Mouse (Mus musculus) hindbrain, embryonic 16.5 days (tissue): ENCODE measurements around the gene Zfp951. TPM values are rescaled to one million over a fixed set of nuclear protein-coding genes. Genes with fewer than 3 reads are reported as not detected.
"Not testable (repeated sequence)": the region's sequence is repeated elsewhere in the genome, so short reads cannot be mapped to it uniquely, and the experiment has no call there.

Experiments
- ATAC-seq: fragments of 200-750 bp; cut with Nextera tagmentation; 2 replicates; pipeline ENCODE4 v1.8.0; 2017; ENCODE audit warnings: moderate TSS enrichment, moderate library complexity
- H3K27ac ChIP-seq: fragments of 300-500 bp; sonication (generic); 2 replicates; pipeline ENCODE4 v1.5.1; 2014; ENCODE audit warnings: low read depth, mild to moderate bottlenecking, control low read depth, low read length, moderate library complexity
- H3K27me3 ChIP-seq: fragments of 300-500 bp; sonication (generic); replicated peaks from 2 replicates; pipeline ENCODE4 v1.6.1; 2014; ENCODE audit warnings: low read length; ENCODE audit not compliant: control insufficient read depth, insufficient read depth
- H3K36me3 ChIP-seq: fragments of 300-500 bp; sonication (generic); 2 replicates; pipeline ENCODE4 v1.6.1; 2014; ENCODE audit warnings: mild to moderate bottlenecking, low read length, moderate library complexity, mixed read lengths; ENCODE audit not compliant: control insufficient read depth, insufficient read depth
- H3K4me1 ChIP-seq: fragments of 300-500 bp; sonication (generic); 2 replicates; pipeline ENCODE4 v1.6.1; 2014; ENCODE audit warnings: low read depth, low read length; ENCODE audit not compliant: control insufficient read depth, insufficient read depth
- H3K4me2 ChIP-seq: fragments of 300-500 bp; sonication (generic); 2 replicates; pipeline ENCODE4 v1.6.1; 2014; ENCODE audit warnings: mild to moderate bottlenecking, low read length, control low read depth, moderate library complexity
- H3K4me3 ChIP-seq: fragments of 300-500 bp; sonication (generic); 2 replicates; pipeline ENCODE4 v1.5.1; 2014; ENCODE audit warnings: mild to moderate bottlenecking, low read length, control low read depth, moderate library complexity
- H3K9ac ChIP-seq: fragments of 300-500 bp; sonication (generic); 2 replicates; pipeline ENCODE4 v1.6.1; 2014; ENCODE audit warnings: low read depth, mild to moderate bottlenecking, control low read depth, low read length, moderate library complexity
- H3K9me3 ChIP-seq: fragments of 300-500 bp; sonication (generic); 2 replicates; pipeline ENCODE4 v1.6.1; 2014; ENCODE audit warnings: mild to moderate bottlenecking, low read length, moderate library complexity; ENCODE audit not compliant: control insufficient read depth
- WGBS: fragments of 180-500 bp; shearing (Covaris S2); extraction: QIAGEN DNeasy Blood & Tissue Kit; methylation state at CpG from one replicate; pipeline ENCODE4 v1.1.7; 2014; 5-methylcytosine and 5-hydroxymethylcytosine counted together
- polyA plus RNA-seq: library from polyadenylated mRNA; unstranded; fragments of >200 nt; fragmentation: Nextera tagmentation; extraction: Ambion mirVana; gene quantifications from 2 replicates; pipeline ENCODE4 v1.2.1, GENCODE M21; 2015

The Zfp951 gene
- 3.7 and 4.3 TPM in 2 replicates for polyA plus RNA-seq

DNA sequence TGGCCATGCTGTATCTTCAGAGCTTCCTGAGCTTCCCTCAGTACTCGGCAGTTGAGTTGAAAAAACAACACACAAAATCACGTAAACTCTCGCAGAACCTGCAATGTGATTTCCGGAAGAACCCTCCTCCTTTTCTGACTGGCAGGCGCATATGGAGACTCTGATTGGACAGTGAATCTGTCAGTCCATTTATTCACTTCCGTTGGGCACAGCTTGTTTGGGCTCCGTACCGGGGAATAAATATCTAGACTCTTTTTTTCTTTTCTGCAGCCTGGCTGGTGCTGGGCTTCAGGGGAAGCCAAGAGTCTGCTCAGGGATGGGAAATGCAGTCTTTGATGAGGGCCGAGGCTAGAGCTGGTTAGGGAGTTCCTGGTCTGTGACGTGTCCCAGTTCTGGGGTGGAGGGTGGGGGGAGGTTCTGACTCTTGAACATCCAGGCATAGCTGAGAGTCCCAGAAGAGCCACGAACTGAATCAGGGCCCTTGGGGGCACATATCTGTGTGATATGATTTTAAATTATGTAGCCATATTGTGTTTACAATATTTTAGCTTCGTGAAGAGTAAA is at the start of gene Zfp951:
Gene Zfp951, minus strand, starts transcription at position 109 of the 564 bp plus-strand sequence.
- H3K36me3 ChIP-seq, H3K9ac ChIP-seq, H3K27me3 ChIP-seq, H3K4me1 ChIP-seq, H3K9me3 ChIP-seq, H3K27ac ChIP-seq: not testable (repeated sequence)
- peak within 1 kb of the TSS; percentile 28 for H3K4me3 ChIP-seq
- peak; percentile 99 for ATAC-seq
- H3K4me2 ChIP-seq, result peak within 1 kb of the TSS; percentile 25
- WGBS, result 47% methylated on average over 11 of the region's 12 CpGs

- WGBS, result 94% methylated on average over 5 of the region's 5 CpGs
- H3K4me3 ChIP-seq, H3K27ac ChIP-seq, H3K27me3 ChIP-seq, H3K9ac ChIP-seq, H3K4me1 ChIP-seq, H3K36me3 ChIP-seq, H3K9me3 ChIP-seq, H3K4me2 ChIP-seq, ATAC-seq: not testable (repeated sequence)
Measured at GRCm38 (mm10) chr5:104906556-104906955, 46.7 kb upstream of the Zfp951 start.

DNA sequence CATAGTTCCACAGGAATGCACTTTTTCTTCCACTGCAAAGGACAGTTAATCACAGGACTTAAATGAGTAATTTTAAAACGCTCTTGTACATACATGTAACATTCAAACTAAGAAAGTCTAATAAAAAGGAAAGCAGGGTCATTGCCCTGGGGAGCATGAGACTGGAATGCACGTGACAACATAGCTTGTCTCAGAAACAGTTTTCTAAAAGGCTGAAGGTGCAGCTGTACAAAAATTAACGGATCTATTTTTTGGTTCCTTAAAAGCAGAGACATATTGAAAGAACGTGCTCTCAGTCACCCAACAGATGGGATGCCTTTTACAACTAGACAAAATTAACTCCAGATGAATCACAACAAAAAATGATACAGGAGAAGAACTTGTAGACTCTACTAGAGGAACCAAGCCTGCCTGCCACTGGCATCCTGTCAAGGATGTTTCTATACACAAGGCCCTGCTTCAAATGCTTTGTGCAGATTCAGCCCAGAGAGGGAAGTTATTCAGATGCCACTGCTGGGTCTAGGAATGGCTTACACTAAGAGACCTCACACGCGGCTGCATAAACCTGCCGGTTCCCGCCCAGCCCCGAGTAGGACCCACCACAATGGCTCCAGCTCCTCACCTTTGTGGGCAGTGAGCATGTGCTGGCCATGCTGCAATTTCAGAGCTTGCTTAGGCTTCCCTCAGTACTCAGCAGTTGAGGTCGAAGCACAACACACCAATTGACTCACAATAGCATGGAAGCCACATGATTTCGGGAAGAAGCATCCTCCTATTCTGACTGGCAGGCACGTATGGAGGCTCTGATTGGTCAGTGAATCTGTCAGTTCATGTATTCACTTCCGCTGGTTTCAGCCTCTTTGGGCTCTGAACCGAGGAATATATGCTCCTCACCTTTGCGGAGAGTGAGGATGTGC is 567 bp downstream of the Zfp951 start:
- H3K4me1 ChIP-seq, H3K9me3 ChIP-seq, H3K27ac ChIP-seq, H3K9ac ChIP-seq, H3K27me3 ChIP-seq, H3K36me3 ChIP-seq: not testable (repeated sequence)
- 48% methylated on average over 10 of the region's 15 CpGs for WGBS
- peak; percentile 94 for ATAC-seq
- H3K4me3 ChIP-seq, result peak overlapping the region; percentile 28
- H3K4me2 ChIP-seq, result peak overlapping the region; percentile 25

DNA sequence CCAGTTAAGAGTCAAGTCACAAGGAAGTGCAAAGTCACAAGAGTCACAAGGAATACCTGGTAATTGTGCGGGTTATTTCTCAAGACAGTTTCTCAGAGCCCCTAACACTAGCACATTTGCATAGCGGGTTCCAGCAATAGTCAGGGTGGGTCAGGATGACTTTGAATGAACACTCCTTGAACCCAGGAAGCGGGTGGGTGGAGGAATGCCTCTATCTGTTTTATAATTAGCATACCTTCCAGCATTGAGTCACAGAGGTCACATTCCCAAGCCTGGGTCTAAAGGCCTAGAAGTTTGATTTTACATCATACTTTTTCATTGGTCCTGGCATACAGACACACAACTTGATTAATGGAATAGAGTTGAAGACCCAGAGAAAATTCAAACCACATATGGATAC is 5.3 kb downstream of the Zfp951 start:
- H3K9ac ChIP-seq, H3K4me3 ChIP-seq, H3K4me1 ChIP-seq, ATAC-seq, H3K27me3 ChIP-seq, H3K27ac ChIP-seq, H3K36me3 ChIP-seq, H3K4me2 ChIP-seq, H3K9me3 ChIP-seq: not testable (repeated sequence)
- WGBS, result 92% methylated on average over 3 of the region's 3 CpGs

DNA sequence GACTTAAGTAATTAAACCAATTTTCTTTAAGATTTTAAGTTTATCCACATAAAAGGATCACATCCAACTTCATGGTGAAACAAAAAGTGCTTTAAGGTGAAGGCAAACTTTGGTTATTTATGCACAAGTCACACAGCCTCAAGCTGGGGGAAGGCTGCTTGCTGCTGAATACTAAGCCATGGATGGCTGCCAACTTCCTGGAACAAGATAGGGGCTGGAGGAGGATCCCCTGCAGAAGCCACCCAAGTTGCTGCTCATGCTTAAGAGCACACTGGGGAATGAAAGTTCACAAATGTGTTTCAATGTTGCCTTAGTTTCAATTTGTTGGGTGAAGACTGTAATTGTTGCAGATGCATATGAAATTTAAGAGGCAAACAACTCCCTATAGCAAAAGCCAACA is 26.5 kb downstream of the Zfp951 start:
- no peak for ATAC-seq
- Histone ChIP-seq H3K27me3 (no peaks in the 10 kb centered on the region), H3K36me3 (no peaks in the 10 kb centered on the region), H3K4me2 (no peak overlapping the region), H3K9ac (no peak overlapping the region), H3K9me3 (peaks cover 32% of the 10 kb centered on the region), H3K4me3 (no peak overlapping the region), H3K4me1 (no peaks in the 10 kb centered on the region), H3K27ac (no peak overlapping the region)

- ATAC-seq, result no peak
- Histone ChIP-seq H3K4me2 (no peak overlapping the region), H3K36me3 (no peaks in the 10 kb centered on the region), H3K9me3 (peaks cover 35% of the 10 kb centered on the region), H3K27me3 (no peaks in the 10 kb centered on the region), H3K9ac (no peak overlapping the region), H3K4me3 (no peak overlapping the region), H3K27ac (no peak overlapping the region), H3K4me1 (no peaks in the 10 kb centered on the region)
- 83% methylated on average over 1 of the region's 1 CpGs for WGBS
Measured at GRCm38 (mm10) chr5:104829611-104830010, 30.3 kb downstream of the Zfp951 start.

DNA sequence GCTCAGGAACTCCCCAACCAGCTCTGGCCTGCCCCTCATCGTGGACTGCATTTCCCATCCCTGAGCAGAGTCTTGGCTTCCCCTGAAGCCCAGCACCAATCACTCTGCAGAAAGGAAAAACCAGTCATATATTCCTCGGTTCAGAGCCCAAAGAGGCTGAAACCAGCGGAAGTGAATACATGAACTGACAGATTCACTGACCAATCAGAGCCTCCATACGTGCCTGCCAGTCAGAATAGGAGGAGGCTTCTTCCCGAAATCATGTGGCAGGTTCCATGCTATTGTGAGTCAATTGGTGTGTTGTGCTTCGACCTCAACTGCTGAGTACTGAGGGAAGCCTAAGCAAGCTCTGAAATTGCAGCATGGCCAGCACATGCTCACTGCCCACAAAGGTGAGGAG is 89.7 kb downstream of the Zfp951 start:
- 93% methylated on average over 6 of the region's 6 CpGs for WGBS
- H3K4me1 ChIP-seq, H3K9ac ChIP-seq, H3K36me3 ChIP-seq, ATAC-seq, H3K9me3 ChIP-seq, H3K4me2 ChIP-seq, H3K27me3 ChIP-seq, H3K27ac ChIP-seq, H3K4me3 ChIP-seq: not testable (repeated sequence)

Other genes starting within 250 kb of the Zfp951 start
- gene Abcg3, start 122.6 kb upstream of the Zfp951 start, polyA plus RNA-seq, result 0.32 and 0.43 TPM in 2 replicates